9 mouse cellular contexts compared by ENCODE assay signal in genomic region chr4:58545888-58546432, GRCm38 (mm10). TPM values are rescaled to one million over a fixed set of nuclear protein-coding genes. Genes with fewer than 3 reads are reported as not detected.
DNase-seq lines count a peak whose midpoint lies in the region; ATAC-seq and TF ChIP-seq lines count a peak whose summit lies in the region.
"Had no signal": no experiment of that assay in that cellular context is flagged by ENCODE, and none has a peak within 500 bp of the region (broad histone marks: within the 10 kb centered on the region; RNA-seq: fewer than 3 reads in every experiment).

No protein-coding gene starts in this region.

- H3K4me2 ChIP-seq in embryonic facial prominence, embryonic 11.5 days (ENCODE audit: low read depth, low read length) = no peak overlapping the region
- H3K4me2 ChIP-seq in kidney, embryonic 15.5 days = no peak overlapping the region

- H3K36me3 ChIP-seq in liver, adult 2 months (ENCODE audit: control insufficient read depth, insufficient read depth, low read length) = no peaks in the 10 kb centered on the region
- no peaks in the 10 kb centered on the region for H3K36me3 ChIP-seq in embryonic facial prominence, embryonic 11.5 days (replicated peaks; ENCODE audit: control insufficient read depth, insufficient read depth, low read depth, low read length)
- 0 out of 2 replicates have a peak, but pooled peaks cover 3% of the 10 kb centered on the region for H3K36me3 ChIP-seq in kidney, embryonic 15.5 days
- H3K36me3 ChIP-seq: G1E had no signal

- H3K4me3 ChIP-seq in liver, adult 2 months (ENCODE audit: insufficient read depth, low read depth, low read length) = no peak overlapping the region
- H3K4me3 ChIP-seq in embryonic facial prominence, embryonic 11.5 days (ENCODE audit: low read depth, low read length) = no peak overlapping the region
- no peak overlapping the region for H3K4me3 ChIP-seq in kidney, embryonic 15.5 days (replicated peaks)

- TF ChIP-seq POLR2A in liver, adult 2 months (IDR thresholded peaks at IDR 0.05; ENCODE audit: extremely low read depth, insufficient read depth, low read length) = no peak

- no peaks in the 10 kb centered on the region for H3K27me3 ChIP-seq in liver, adult 2 months (ENCODE audit: control insufficient read depth, insufficient read depth, low read length)
- H3K27me3 ChIP-seq in embryonic facial prominence, embryonic 11.5 days (ENCODE audit: control insufficient read depth, insufficient read depth, low read length) = no peaks in the 10 kb centered on the region
- H3K27me3 ChIP-seq in kidney, embryonic 15.5 days = no peaks in the 10 kb centered on the region

- H3K79me2 ChIP-seq in liver, adult 2 months (ENCODE audit: control insufficient read depth, insufficient read depth, low read length) = no peaks in the 10 kb centered on the region

- TF ChIP-seq CTCF in liver, adult 2 months (IDR thresholded peaks at IDR 0.05; ENCODE audit: low read depth, low read length) = no peak

- H3K27ac ChIP-seq in liver, adult 2 months (replicated peaks; ENCODE audit: insufficient read depth, low read depth, low read length) = no peak overlapping the region
- H3K27ac ChIP-seq in embryonic facial prominence, embryonic 11.5 days (replicated peaks; ENCODE audit: low read depth, low read length) = no peak overlapping the region
- peak overlapping the region; percentile 24; the same call in 1 of the 2 replicates for H3K27ac ChIP-seq in kidney, embryonic 15.5 days

- peak; percentile 44 for DNase-seq in liver, adult 2 months (ENCODE audit: extremely low read depth, low read depth, low spot score)
- no peak for DNase-seq in liver
- peak; percentile 53 for DNase-seq in embryonic facial prominence, embryonic 11.5 days (ENCODE audit: low spot score)
- DNase-seq in lung, postnatal 4 days = peak; percentile 28 to 73
- no peak for DNase-seq in cerebellum, postnatal 4 days (ENCODE audit: low spot score in 2 of 2)
- DNase-seq in layer of hippocampus, postnatal 25 days (ENCODE audit: extremely low spot score in 1 of 2, low spot score in 1 of 2) = no peak

- H3K9me3 ChIP-seq in embryonic facial prominence, embryonic 11.5 days (replicated peaks; ENCODE audit: control insufficient read depth, low read length) = no peaks in the 10 kb centered on the region
- no peaks in the 10 kb centered on the region for H3K9me3 ChIP-seq in kidney, embryonic 15.5 days (replicated peaks)

- 26% methylated on average over 9 of the region's 9 CpGs for WGBS in liver, adult 2 months
- WGBS in embryonic facial prominence, embryonic 11.5 days = 21% methylated on average over 9 of the region's 9 CpGs
- WGBS in kidney, embryonic 15.5 days = 26% methylated on average over 9 of the region's 9 CpGs

- H3K4me1 ChIP-seq in liver, adult 2 months (ENCODE audit: control insufficient read depth, insufficient read depth, low read length) = peaks cover 6% of the 10 kb centered on the region; the same call in 1 of the 2 replicates
- H3K4me1 ChIP-seq in embryonic facial prominence, embryonic 11.5 days (ENCODE audit: control insufficient read depth, insufficient read depth, low read length) = no peaks in the 10 kb centered on the region; the same call in none of the 2 replicates
- H3K4me1 ChIP-seq in kidney, embryonic 15.5 days = peaks cover 30% of the 10 kb centered on the region

- no peak overlapping the region for H3K9ac ChIP-seq in liver, adult 2 months (ENCODE audit: low read depth, low read length)
- H3K9ac ChIP-seq in embryonic facial prominence, embryonic 11.5 days (replicated peaks; ENCODE audit: low read length) = no peak overlapping the region
- no peak overlapping the region for H3K9ac ChIP-seq in kidney, embryonic 15.5 days

- ATAC-seq in embryonic facial prominence, embryonic 11.5 days (replicated peaks; ENCODE audit: insufficient number of reproducible peaks, low FRiP score, low TSS enrichment, low read depth) = 0 out of 2 replicates have a peak, but pooled peaks have one; percentile 19
- ATAC-seq in kidney, embryonic 15.5 days (replicated peaks; ENCODE audit: low FRiP score) = peak; percentile 71; the same call in 1 of the 2 replicates
- ATAC-seq in erythroblast, adult 5-6 weeks (replicated peaks; ENCODE audit: low FRiP score, poor library complexity, severe bottlenecking) = no peak

RNA-seq across cellular contexts. Expression of gene Lpar1, which starts 7.7 kb away (rescaled TPM):
- 0.83 and 0.94 TPM in 2 replicates for total RNA-seq in liver, adult 2 months (2014; rRNA removed)
- polyA plus RNA-seq in liver, adult 2 months (2012; rRNA removed) = 0.63 and 0.89 TPM in 2 replicates
- polyA plus RNA-seq in embryonic facial prominence, embryonic 11.5 days (2014; fragmentation: Nextera tagmentation; extraction: Ambion mirVana) = 177 and 206 TPM in 2 replicates
- polyA plus RNA-seq in kidney, embryonic 15.5 days (2015; fragmentation: Nextera tagmentation; extraction: Ambion mirVana) = 30.5 and 40.9 TPM in 2 replicates
- 0.58 TPM in 1 of 2 replicates, not detected in the other for total RNA-seq in erythroblast, adult 5-6 weeks (2015; ENCODE audit: low replicate concordance)
- total RNA-seq in erythroblast, adult 5-6 weeks (2017; ENCODE audit: low replicate concordance) = 0.17 TPM in 1 of 2 replicates, not detected in the other
- total RNA-seq in layer of hippocampus, postnatal 25 days (2021) = 10 to 100 TPM; 31.2 to 35.6 TPM
- polyA plus RNA-seq: G1E had no signal

Comparison
In these comparisons a context has a peak if more than half of its experiments do, and no peak if none do; other contexts are left out.
1. DNase-seq: peak in liver, adult 2 months (single experiment), embryonic facial prominence, embryonic 11.5 days (single experiment) and lung, postnatal 4 days (2 of 2); none in liver (single experiment), cerebellum, postnatal 4 days (0 of 2) and layer of hippocampus, postnatal 25 days (0 of 2).
2. RNA of gene Lpar1, which starts 7.7 kb away (total RNA-seq): 31.2 to 35.6 TPM in layer of hippocampus, postnatal 25 days; 0.83 to 0.94 TPM in liver, adult 2 months and 0.17 to 0.58 TPM in erythroblast, adult 5-6 weeks; every median in the first group is over 10 times any median in the second.